Mouse (Mus musculus) CH12.LX (cell line): ENCODE data around the gene Smtn. TPM values are rescaled to one million over a fixed set of nuclear protein-coding genes. Genes with fewer than 3 reads are reported as not detected.

ENCODE experiments used
- DNase-seq: peaks from one replicate; pipeline ENCODE4 v3.0.0-alpha.2; 2013; ENCODE audit errors: extremely low read depth
- H3K27ac ChIP-seq: 2 replicates; pipeline ENCODE4 v1.5.1; 2012; ENCODE audit warnings: low read depth, mild to moderate bottlenecking, control low read depth, moderate library complexity; ENCODE audit not compliant: insufficient read depth
- H3K27me3 ChIP-seq: replicated peaks from 2 replicates; pipeline ENCODE3; 2012; ENCODE audit warnings: inconsistent platforms
- H3K36me3 ChIP-seq, 2 experiments: replicated peaks in 1 of 2; 2 replicates each; pipeline versions ENCODE3 to v1.6.1; 2012; ENCODE audit warnings: inconsistent platforms in 1 of 2, low read length in 1 of 2, mild to moderate bottlenecking in 1 of 2, mixed read lengths in 1 of 2, moderate library complexity in 1 of 2; ENCODE audit not compliant: control insufficient read depth in 1 of 2, insufficient read depth in 1 of 2
- H3K4me1 ChIP-seq, 2 experiments: 2 replicates each; pipeline ENCODE4 v1.6.1; 2012; ENCODE audit warnings: inconsistent platforms in 1 of 2, moderate library complexity in 1 of 2; ENCODE audit not compliant: insufficient read depth in 2 of 2, control insufficient read depth in 1 of 2
- H3K4me2 ChIP-seq: 2 replicates; pipeline ENCODE4 v1.6.1; 2012; ENCODE audit warnings: low read depth, mild to moderate bottlenecking, control low read depth; ENCODE audit not compliant: poor library complexity, insufficient read depth, severe bottlenecking
- H3K4me3 ChIP-seq, 3 experiments: fragments of 150-350 bp in 1 of 3; sonication (generic) in 1 of 3; replicated peaks in 1 of 3; 2 replicates each; pipeline versions ENCODE3 to v1.5.1; 2011 to 2012; ENCODE audit warnings: low read depth in 2 of 3, low read length in 2 of 3, mild to moderate bottlenecking in 2 of 3, moderate library complexity in 2 of 3, control low read depth in 1 of 3, improper control_type of control experiment in 1 of 3, inconsistent platforms in 1 of 3, mixed read lengths in 1 of 3; ENCODE audit not compliant: poor library complexity in 1 of 3
- H3K79me2 ChIP-seq: replicated peaks from 2 replicates; pipeline ENCODE4 v1.6.1; 2012; ENCODE audit warnings: mild to moderate bottlenecking, moderate library complexity; ENCODE audit not compliant: control insufficient read depth, poor library complexity, insufficient read depth, severe bottlenecking; ENCODE audit errors: extremely low read depth
- H3K9ac ChIP-seq: 2 replicates; pipeline ENCODE4 v1.6.1; 2012; ENCODE audit warnings: low read depth, mild to moderate bottlenecking, control low read depth, moderate library complexity; ENCODE audit not compliant: insufficient read depth
- H3K9me3 ChIP-seq: replicated peaks from 2 replicates; pipeline ENCODE3; 2012; ENCODE audit warnings: low read length, inconsistent platforms, mixed read lengths
- CHD1 ChIP-seq: IDR thresholded peaks from 2 replicates; pipeline ENCODE4 v1.6.1; 2012; ENCODE audit warnings: low read depth, low read length, improper control_type of control experiment, inconsistent platforms
- CHD2 ChIP-seq: IDR thresholded peaks from 2 replicates; pipeline ENCODE4 v1.6.1; 2011; ENCODE audit warnings: low read length, improper control_type of control experiment
- CTCF ChIP-seq, 2 experiments: IDR thresholded peaks in 1 of 2; conservative IDR thresholded peaks in 1 of 2; 2 replicates each; pipeline ENCODE4 v1.5.1; 2011 to 2012; ENCODE audit warnings: low read depth in 2 of 2, low read length in 2 of 2, improper control_type of control experiment in 1 of 2, inconsistent platforms in 1 of 2, mild to moderate bottlenecking in 1 of 2, moderate library complexity in 1 of 2
- EP300 ChIP-seq: IDR thresholded peaks from 2 replicates; pipeline ENCODE4 v1.6.1; 2011; ENCODE audit warnings: low read length, improper control_type of control experiment
- ETS1 ChIP-seq: conservative IDR thresholded peaks from 2 replicates; pipeline ENCODE4 v1.6.1; 2012; ENCODE audit warnings: low read depth, mild to moderate bottlenecking, inconsistent platforms, low read length, improper control_type of control experiment, moderate library complexity
- GABPA ChIP-seq: IDR thresholded peaks from 2 replicates; pipeline ENCODE4 v1.6.1; 2012; ENCODE audit warnings: low read depth, low read length, improper control_type of control experiment, inconsistent platforms; ENCODE audit not compliant: insufficient replicate concordance
- HCFC1 ChIP-seq: IDR thresholded peaks from 2 replicates; pipeline ENCODE4 v1.6.1; 2012; ENCODE audit warnings: low read depth, mild to moderate bottlenecking, inconsistent platforms, low read length, improper control_type of control experiment
- IRF4 ChIP-seq: IDR thresholded peaks from 2 replicates; pipeline ENCODE4 v1.6.1; 2014; ENCODE audit warnings: low read depth, mild to moderate bottlenecking, inconsistent platforms, low read length, improper control_type of control experiment
- JUN ChIP-seq: IDR thresholded peaks from 2 replicates; pipeline ENCODE4 v1.6.1; 2011; ENCODE audit warnings: low read depth, mild to moderate bottlenecking, low read length, improper control_type of control experiment, moderate library complexity; ENCODE audit not compliant: insufficient read depth
- JUND ChIP-seq: conservative IDR thresholded peaks from 2 replicates; pipeline ENCODE4 v1.6.1; 2011; ENCODE audit warnings: low read depth, low read length, improper control_type of control experiment
- KAT2A ChIP-seq: IDR thresholded peaks from 2 replicates; pipeline ENCODE4 v1.6.1; 2012; ENCODE audit warnings: low read length, improper control_type of control experiment, inconsistent platforms; ENCODE audit not compliant: insufficient replicate concordance
- MAFK ChIP-seq: IDR thresholded peaks from 2 replicates; pipeline ENCODE4 v1.6.1; 2011; ENCODE audit warnings: low read length, improper control_type of control experiment; ENCODE audit not compliant: insufficient replicate concordance
- MAZ ChIP-seq: IDR thresholded peaks from 2 replicates; pipeline ENCODE4 v1.6.1; 2012; ENCODE audit warnings: low read depth, mild to moderate bottlenecking, inconsistent platforms, low read length, improper control_type of control experiment, moderate library complexity
- MEF2A ChIP-seq: IDR thresholded peaks from 2 replicates; pipeline ENCODE4 v1.6.1; 2014; ENCODE audit warnings: low read depth, mild to moderate bottlenecking, inconsistent platforms, low read length, improper control_type of control experiment, borderline replicate concordance
- MYC ChIP-seq: IDR thresholded peaks from 2 replicates; pipeline ENCODE4 v1.6.1; 2011; ENCODE audit warnings: low read depth, mild to moderate bottlenecking, improper control_type of control experiment, low read length
- PAX5 ChIP-seq: IDR thresholded peaks from 2 replicates; pipeline ENCODE4 v1.6.1; 2012; ENCODE audit warnings: low read length, inconsistent platforms, mixed read lengths
- POLR2A ChIP-seq: IDR thresholded peaks from 2 replicates; pipeline ENCODE4 v1.6.1; 2011; ENCODE audit warnings: low read depth, mild to moderate bottlenecking, improper control_type of control experiment, low read length
- POLR2AphosphoS2 ChIP-seq: IDR thresholded peaks from 2 replicates; pipeline ENCODE4 v1.6.1; 2011; ENCODE audit warnings: low read depth, low read length, improper control_type of control experiment
- RCOR1 ChIP-seq: conservative IDR thresholded peaks from 2 replicates; pipeline ENCODE4 v1.6.1; 2012; ENCODE audit warnings: low read depth, mild to moderate bottlenecking, inconsistent platforms, low read length, improper control_type of control experiment
- SMC3 ChIP-seq: IDR thresholded peaks from 2 replicates; pipeline ENCODE4 v1.6.1; 2011; ENCODE audit warnings: low read depth, low read length, improper control_type of control experiment
- TBP ChIP-seq: conservative IDR thresholded peaks from 2 replicates; pipeline ENCODE4 v1.6.1; 2011; ENCODE audit warnings: low read depth, low read length, improper control_type of control experiment
- TCF12 ChIP-seq: IDR thresholded peaks from 2 replicates; pipeline ENCODE4 v1.6.1; 2014; ENCODE audit warnings: low read depth, mild to moderate bottlenecking, inconsistent platforms, low read length, improper control_type of control experiment
- UBTF ChIP-seq: IDR thresholded peaks from 2 replicates; pipeline ENCODE4 v1.6.1; 2012; ENCODE audit warnings: low read depth, mild to moderate bottlenecking, inconsistent platforms, low read length, improper control_type of control experiment, moderate library complexity
- ZC3H11A ChIP-seq: IDR thresholded peaks from 2 replicates; pipeline ENCODE4 v1.6.1; 2012; ENCODE audit warnings: low read depth, mild to moderate bottlenecking, inconsistent platforms, low read length, improper control_type of control experiment
- dilution Hi-C: fragments of 300-500 bp; cut with MboI; formaldehyde crosslinking; loops from 2 replicates; pipeline ENCODE4 v1.14.3; 2020; ENCODE audit warnings: low sequenced_read_pairs; ENCODE audit not compliant: extremely low pct_unique_long_range_greater_than_20kb, extremely low pct_ligation_motif_present
- in situ Hi-C: fragments of 300-500 bp; cut with MboI; formaldehyde crosslinking; loops from 3 replicates; pipeline ENCODE4 v1.14.3; 2019; ENCODE audit warnings: low sequenced_read_pairs, low pct_ligation_motif_present, low pct_unique_long_range_greater_than_20kb, mixed read lengths
- polyA plus RNA-seq: library from polyadenylated mRNA; unstranded; fragments of >175 nt; gene quantifications from 2 replicates; pipeline ENCODE4 v1.2.1, GENCODE M21; 2012; ENCODE audit warnings: low read depth; ENCODE audit not compliant: insufficient read length
- total RNA-seq, 2 experiments: library from RNA; depleted of rRNA; stranded (reverse); fragments of 300-350 nt in 1 of 2; fragments of >200 nt in 1 of 2; gene quantifications; 2 replicates each; pipeline ENCODE4 v1.2.3; 2012 to 2014

The Smtn gene
- total and polyA plus RNA-seq, 3 experiments: 0.58 to 5.3 (median 3.1) TPM

DNA sequence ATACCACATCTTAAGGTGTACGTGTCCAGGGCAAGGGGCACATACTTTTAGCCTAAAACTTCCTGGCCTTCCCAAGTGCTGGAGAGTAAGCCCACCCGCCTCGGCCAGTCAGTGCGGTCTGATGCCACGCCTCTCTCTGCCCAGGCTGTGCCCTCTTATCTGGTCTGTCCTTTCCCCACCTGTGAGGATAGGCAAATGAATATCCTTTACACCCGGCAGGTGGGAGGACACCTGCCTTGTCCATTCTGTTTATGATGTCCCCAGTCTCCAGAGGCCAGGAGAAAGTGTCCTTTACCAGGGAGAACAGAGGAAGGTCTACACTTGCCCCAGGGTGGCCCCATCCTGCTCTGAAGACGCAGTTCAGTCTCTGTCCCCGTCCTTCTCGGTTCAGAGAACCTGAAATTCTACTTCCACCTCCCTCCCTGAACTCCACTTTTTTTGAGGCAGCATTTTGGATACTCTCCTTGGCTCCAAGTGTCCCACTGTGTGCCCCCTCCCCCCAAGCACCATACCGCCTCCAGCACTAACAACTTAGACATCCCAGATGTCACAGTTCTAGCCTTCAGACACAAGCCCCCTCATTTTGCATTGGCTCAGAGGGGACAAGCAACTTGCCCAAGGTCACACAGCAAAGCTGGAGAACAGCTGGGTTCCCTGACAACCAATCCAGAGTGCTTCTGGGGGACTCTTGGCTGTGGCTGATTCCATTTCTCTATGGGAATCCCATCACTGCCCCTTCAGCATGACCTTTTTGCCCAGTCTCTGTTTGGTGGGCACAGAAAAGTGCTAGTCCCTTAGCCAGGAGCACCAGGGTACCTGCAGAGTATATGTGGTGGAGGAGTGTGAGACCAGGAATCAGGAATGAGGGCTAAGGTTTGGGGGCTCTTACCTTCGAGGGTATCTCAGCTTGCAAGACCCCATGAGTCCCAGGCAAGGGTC lies 36.4 kb downstream of the Smtn start:
- Histone ChIP-seq H3K36me3 (no peaks in the 10 kb centered on the region), H3K27me3 (peaks cover 89% of the 10 kb centered on the region), H3K4me3 (no peak overlapping the region), H3K9me3 (no peaks in the 10 kb centered on the region), H3K4me2 (no peak overlapping the region), H3K79me2 (no peaks in the 10 kb centered on the region), H3K27ac (no peak overlapping the region), H3K4me1 (peaks cover 2 to 6% of the 10 kb centered on the region in 2 experiments; a peak in 1 of 4 replicates), H3K9ac (no peak overlapping the region)
- dilution Hi-C loops: no loop called here
- TF ChIP-seq JUND (no peak), RCOR1 (no peak), EP300 (no peak), POLR2AphosphoS2 (no peak), POLR2A (no peak), TBP (no peak), GABPA (no peak), JUN (no peak), ZC3H11A (no peak)
- in situ Hi-C loops: no loop called here
- no peak for DNase-seq

DNA sequence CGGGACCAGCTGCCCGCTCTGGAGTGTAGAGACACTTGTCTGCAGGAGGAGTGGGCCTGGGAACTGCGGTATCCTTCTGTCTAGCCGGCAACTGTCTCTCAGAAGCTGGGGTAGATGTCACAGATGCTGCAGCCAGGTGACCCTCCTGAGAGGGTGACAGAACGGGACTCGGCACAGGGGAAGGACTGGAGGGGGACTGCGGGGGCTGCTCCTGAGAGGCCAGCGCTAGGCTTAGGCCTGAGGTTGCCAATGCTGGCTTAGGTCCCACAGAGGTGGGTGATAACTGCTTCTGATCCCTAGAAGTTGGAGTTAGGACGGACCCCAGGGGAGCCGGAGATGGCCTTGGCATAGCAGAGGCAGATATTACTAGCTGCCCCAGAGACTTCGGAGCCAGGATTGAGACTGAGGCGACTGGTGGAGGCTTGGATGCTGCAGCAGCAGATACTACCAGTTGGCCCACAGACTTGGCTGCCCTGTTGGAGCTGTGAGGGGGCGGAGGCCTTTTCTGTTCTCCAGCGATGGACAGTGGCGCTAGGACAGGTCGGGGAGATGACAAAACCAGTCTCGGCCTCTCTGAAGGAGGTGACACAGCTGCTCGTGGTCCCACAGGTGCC lies 37.8 kb downstream of the Smtn start:
- no peaks in the 10 kb centered on the region for H3K79me2 ChIP-seq
- H3K9me3 ChIP-seq: no peaks in the 10 kb centered on the region
- H3K4me3 ChIP-seq: no peak overlapping the region
- H3K36me3 ChIP-seq: no peaks in the 10 kb centered on the region
- no peak overlapping the region for H3K27ac ChIP-seq
- H3K4me1 ChIP-seq: peaks cover under 1 to 6% of the 10 kb centered on the region in 2 experiments; a peak in 1 of 4 replicates
- TF ChIP-seq SMC3: no peak
- no peak for TF ChIP-seq MAZ
- TF ChIP-seq IRF4: no peak
- no peak for TF ChIP-seq ZC3H11A
- TF ChIP-seq MEF2A: no peak
- no peak for TF ChIP-seq POLR2AphosphoS2
- no peak for TF ChIP-seq TCF12
- no peak for TF ChIP-seq GABPA
- no peak for TF ChIP-seq HCFC1
- TF ChIP-seq KAT2A: no peak
- TF ChIP-seq UBTF: no peak
- no peak for TF ChIP-seq TBP
- TF ChIP-seq CHD2: no peak
- TF ChIP-seq ETS1: no peak
- TF ChIP-seq CHD1: no peak
- no peak for TF ChIP-seq EP300
- TF ChIP-seq MAFK: no peak
- TF ChIP-seq CTCF (conservative IDR thresholded peaks at IDR 0.05 in 1 of 2, IDR thresholded peaks at IDR 0.05 in 1 of 2; ENCODE audit: low read depth in 2 of 2, low read length in 2 of 2): no peak
- no peak for TF ChIP-seq PAX5
- TF ChIP-seq MYC: no peak
- in situ Hi-C loops: no loop called here
- H3K27me3 ChIP-seq: peaks cover 79% of the 10 kb centered on the region
- H3K4me2 ChIP-seq: no peak overlapping the region
- H3K9ac ChIP-seq: no peak overlapping the region
- no peak for DNase-seq
- dilution Hi-C loops: no loop called here
